Mouse (Mus musculus) hematopoietic stem cell, adult 5-6 weeks (primary cell): ENCODE measurements around the gene Uba2. TPM values are rescaled to one million over a fixed set of nuclear protein-coding genes. Genes with fewer than 3 reads are reported as not detected.

Source experiments
- ATAC-seq, 2 experiments: fragments of 125-278 bp in 1 of 2; replicated peaks in 1 of 2; 2 replicates each; pipeline ENCODE4 v1.8.0; 2016 to 2017; ENCODE audit warnings: inconsistent platforms in 2 of 2, mild to moderate bottlenecking in 2 of 2, moderate number of reproducible peaks in 2 of 2, low read depth in 1 of 2, moderate TSS enrichment in 1 of 2; ENCODE audit not compliant: low FRiP score in 2 of 2, poor library complexity in 2 of 2, severe bottlenecking in 2 of 2, insufficient read depth in 1 of 2, low TSS enrichment in 1 of 2
- total RNA-seq: library from RNA; stranded (forward); fragments of 172-1452, 232-1000 nt; gene quantifications from 2 replicates; pipeline ENCODE4 v1.2.3, GENCODE M21; 2017

Gene Uba2
- total RNA-seq, 1 experiment from 2014 or later, result 171 TPM

GRCm38 (mm10) chr7:34172251-34172650 lies 2.9 kb upstream of the Uba2 start:
- ATAC-seq, result no peak

GRCm38 (mm10) chr7:34168470-34169251 lies 738 bp downstream of the Uba2 start:
- ATAC-seq, result peak; percentile 94 to 98

DNA sequence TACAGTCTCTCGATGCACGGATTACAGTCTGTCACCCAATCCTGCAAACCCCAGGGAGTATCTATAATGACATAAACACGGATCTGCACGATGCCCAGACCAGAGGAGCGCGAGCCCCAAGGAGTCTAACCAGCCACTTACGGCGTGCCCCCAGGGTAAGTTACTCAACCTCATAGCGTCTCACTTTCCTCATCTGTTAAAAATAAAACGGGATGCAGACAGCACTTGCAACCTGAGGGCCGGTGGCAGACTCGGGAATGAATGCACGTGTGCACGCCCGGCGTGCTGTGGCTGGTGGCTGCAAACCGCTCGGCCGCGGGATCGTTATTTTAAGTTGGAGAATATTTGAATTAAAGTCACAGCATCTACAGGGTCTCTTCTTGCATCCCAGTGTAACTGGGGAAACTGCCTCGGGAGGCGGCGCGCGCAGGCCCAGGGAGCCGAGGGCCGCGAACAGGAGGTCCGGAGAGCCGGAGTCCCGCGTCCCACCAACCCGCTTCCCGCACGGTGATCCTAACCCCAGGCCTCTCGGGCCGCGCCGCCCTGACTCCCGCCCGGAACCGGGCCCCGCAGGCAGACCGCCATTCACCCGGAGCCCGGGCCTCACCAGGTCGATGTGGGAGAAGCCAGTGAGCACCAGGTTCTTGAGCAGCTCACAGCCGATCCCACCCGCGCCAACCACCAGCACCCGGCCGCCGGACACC lies 1.5 kb downstream of the Uba2 start:
- ATAC-seq, result no peak; a peak in 2 of 4 replicates

GRCm38 (mm10) chr7:34166850-34167249 lies 2.5 kb downstream of the Uba2 start:
- ATAC-seq, result peak in 1 of 2 experiments; percentile 64; a peak in 1 of 4 replicates

- no peak for ATAC-seq
These were observed 3.4 kb downstream of the Uba2 start for GRCm38 (mm10) chr7:34165999-34166398.

DNA sequence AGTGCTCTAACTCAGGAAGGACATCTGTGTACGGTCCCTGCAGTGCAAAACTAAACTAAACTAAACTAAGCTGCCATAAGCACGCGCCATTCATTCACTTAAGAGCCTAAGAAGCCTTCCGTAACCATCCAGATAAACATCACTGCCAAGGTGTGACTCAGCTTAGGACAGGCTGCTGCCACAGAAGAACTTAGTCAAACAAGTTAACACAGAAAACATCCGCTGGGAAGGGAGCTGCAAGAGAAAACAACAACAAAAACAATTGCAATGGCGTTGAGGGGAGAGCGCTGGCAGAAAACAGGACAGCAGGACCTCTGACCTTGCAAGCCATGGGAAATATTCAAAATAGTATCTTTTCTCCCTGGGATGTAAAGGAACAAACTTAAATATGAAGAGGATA lies 4.7 kb downstream of the Uba2 start:
- no peak for ATAC-seq

- ATAC-seq, result no peak
These were observed 10.2 kb downstream of the Uba2 start for GRCm38 (mm10) chr7:34159167-34159566.

GRCm38 (mm10) chr7:34157994-34158393 lies 11.4 kb downstream of the Uba2 start:
- no peak for ATAC-seq

GRCm38 (mm10) chr7:34147193-34147592 lies 22.2 kb downstream of the Uba2 start:
- no peak for ATAC-seq

GRCm38 (mm10) chr7:34141123-34141522 lies 28.3 kb downstream of the Uba2 start:
- no peak for ATAC-seq

DNA sequence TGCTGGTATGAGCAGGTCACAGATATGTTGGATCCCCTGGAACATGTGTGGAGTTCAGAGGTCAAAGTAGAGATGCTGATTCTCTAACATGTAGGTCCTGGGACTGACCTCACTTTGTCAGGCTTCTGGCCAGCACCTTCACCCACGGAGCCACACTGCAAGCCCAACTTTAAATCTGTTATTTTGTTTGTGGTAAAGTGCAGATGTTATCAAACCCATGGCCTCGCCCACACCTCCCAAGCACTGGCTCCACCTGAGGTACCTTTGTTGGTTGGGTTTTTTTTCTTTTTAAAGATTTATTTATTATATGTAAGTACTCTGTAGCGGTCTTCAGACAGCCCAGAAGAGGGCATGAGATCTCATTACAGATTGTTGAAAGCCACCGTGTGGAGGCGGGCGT lies 29.9 kb downstream of the Uba2 start:
- no peak for ATAC-seq

GRCm38 (mm10) chr7:34134336-34134735 lies 35.1 kb downstream of the Uba2 start:
- ATAC-seq, result no peak

- ATAC-seq, result no peak
These were observed 36.2 kb downstream of the Uba2 start, which contains the start of gene Wtip for GRCm38 (mm10) chr7:34133117-34133762. TSS of gene Wtip (minus strand) at chr7:34133268.

GRCm38 (mm10) chr7:34132355-34133079 lies 36.9 kb downstream of the Uba2 start:
- peak in 1 of 2 experiments; percentile 21; a peak in 1 of 4 replicates for ATAC-seq

DNA sequence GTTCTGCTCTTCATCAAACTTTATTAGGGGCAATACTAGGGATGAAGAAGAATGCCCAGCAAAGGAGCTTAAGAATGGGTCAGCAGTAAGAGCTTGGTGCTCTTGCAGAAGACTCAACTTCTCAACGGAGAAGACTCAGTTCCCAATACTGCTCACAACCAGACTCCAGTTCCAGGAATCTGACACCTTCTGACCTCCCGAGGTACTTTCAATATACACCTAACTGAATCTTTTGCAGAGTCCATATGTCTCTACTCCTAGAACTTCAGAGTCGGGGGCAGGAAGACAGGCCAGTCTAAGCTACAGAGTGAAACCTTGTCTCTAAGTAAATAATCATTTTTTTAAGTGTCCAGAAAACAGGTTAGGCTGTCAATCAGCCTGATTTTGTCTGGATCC lies 37.4 kb downstream of the Uba2 start:
- ATAC-seq, result no peak

GRCm38 (mm10) chr7:34131118-34131517 lies 38.3 kb downstream of the Uba2 start:
- no peak for ATAC-seq

DNA sequence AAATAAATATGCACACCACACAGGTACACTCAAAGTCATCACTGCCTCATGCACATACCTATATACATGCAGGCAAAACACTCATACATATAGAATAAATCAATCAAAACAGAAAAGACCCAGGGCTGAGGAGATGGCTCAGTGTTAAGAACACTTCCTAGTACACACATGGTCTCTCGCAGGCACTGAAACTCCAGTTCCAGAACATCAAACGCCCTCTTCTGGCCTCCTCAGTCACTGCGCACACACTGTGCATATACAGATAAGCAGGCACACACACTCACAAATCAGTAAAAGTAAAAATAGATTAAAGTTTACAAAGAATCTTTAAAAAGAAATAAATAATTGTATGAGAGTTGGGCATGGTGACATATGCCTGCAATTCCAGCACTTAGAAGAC lies 43.1 kb downstream of the Uba2 start:
- ATAC-seq, result no peak

GRCm38 (mm10) chr7:34125346-34125745 lies 44.1 kb downstream of the Uba2 start:
- ATAC-seq, result no peak
